Mouse (Mus musculus) cerebellum, postnatal 14 days (tissue): ENCODE results near the gene Trmt10a.

ENCODE experiments used
- DNase-seq, 2 experiments: peaks; one replicate each; pipeline ENCODE4 v3.0.0; 2021; ENCODE audit warnings: mixed read lengths in 2 of 2

The Trmt10a gene

GRCm38 (mm10) chr3:138197973-138198721, 54.9 kb downstream of the Trmt10a start:
- peak; percentile 95 to 97 for DNase-seq

DNA sequence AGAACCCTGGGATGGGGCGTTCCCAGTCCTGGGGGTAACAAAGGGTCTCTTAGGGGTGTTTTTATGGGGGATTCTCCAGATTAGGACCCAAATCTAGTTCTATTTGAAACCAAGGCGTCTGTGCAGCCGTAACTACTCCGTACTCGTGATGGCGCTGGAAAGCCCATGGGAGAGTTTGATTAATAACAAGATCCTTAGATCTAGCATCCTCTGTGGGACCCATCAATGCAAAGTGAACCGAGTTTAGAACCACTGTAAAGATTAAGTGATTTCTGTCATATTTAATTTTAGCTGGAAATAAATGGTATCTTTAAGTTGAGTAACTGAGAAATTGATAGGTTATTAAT, 55.4 kb downstream of the Trmt10a start:
- DNase-seq, result no peak

DNA sequence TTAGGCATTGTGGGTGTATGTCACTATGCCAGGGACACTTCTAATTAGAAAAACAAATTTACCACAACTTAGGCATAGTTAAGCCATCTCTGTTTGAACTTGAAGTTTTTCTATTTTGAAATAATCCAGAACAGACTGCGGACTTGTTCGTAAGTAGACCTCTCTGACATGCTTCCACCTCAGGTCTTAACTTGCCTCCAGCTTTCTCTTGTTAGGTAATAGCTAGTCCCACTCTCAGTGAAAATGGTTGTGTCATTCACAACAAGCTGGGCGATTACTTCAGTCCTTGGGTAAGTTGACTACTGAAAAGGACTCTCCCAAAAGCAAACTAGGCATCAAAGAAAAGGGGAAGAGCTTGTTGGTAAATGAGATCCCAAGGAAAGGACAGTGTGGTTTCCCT, 65.6 kb downstream of the Trmt10a start:
- DNase-seq, result no peak
